Mouse (Mus musculus) mesoderm, embryonic 11.5 days (tissue): ENCODE measurements around the gene Dstn.
A peak's percentile ranks its signal among the peaks of the same experiment; 100 is the strongest.

Experiments used
- DNase-seq: peaks from one replicate; pipeline ENCODE4 v3.0.0-alpha.2; 2012; ENCODE audit warnings: low read depth, low spot score

Dstn gene

GRCm38 (mm10) chr2:143914760-143915599 is at the start of gene Dstn:
Dstn (plus strand) TSS chr2:143915320.
- DNase-seq: peak; percentile 96

GRCm38 (mm10) chr2:143867326-143867725 is 47.8 kb upstream of the Dstn start:
- peak; percentile 84 for DNase-seq

- no peak for DNase-seq
Measured at GRCm38 (mm10) chr2:143870936-143871688, 44.0 kb upstream of the Dstn start.

- DNase-seq: no peak
Measured at GRCm38 (mm10) chr2:143876026-143876425, 39.1 kb upstream of the Dstn start.

DNA sequence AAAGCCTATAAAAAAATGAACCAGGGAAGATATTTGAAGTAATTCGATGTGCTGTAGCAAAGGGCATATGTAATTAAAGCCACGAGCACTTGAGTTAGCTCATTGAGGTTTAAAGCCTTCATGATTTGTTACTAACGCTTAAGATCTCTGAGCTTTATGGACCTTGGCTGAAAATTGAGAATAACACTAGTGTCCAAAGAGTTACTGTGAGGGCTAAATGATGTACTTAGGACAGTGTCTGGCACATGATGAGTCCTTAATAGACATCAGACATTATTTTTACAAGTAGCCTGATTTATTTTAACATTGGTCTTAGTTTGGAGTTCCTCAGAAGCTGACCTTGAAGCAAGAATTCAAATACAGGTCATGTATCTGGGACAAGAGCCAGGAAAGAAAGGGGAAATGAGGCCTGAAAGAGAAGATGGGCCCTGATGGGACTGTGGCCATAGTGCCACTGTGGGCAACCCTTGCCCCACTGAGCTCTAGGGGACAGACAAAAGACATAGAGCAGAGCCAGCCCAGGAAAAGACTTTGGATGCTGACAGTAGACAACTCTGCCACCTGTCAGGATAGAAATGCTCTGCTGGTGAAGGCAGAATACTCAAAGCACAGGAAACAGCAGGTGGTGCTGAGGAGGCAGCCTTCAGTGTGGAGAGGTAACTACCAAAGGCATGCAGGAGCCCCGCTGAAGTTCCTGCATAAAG is 38.0 kb upstream of the Dstn start:
- DNase-seq: no peak

DNA sequence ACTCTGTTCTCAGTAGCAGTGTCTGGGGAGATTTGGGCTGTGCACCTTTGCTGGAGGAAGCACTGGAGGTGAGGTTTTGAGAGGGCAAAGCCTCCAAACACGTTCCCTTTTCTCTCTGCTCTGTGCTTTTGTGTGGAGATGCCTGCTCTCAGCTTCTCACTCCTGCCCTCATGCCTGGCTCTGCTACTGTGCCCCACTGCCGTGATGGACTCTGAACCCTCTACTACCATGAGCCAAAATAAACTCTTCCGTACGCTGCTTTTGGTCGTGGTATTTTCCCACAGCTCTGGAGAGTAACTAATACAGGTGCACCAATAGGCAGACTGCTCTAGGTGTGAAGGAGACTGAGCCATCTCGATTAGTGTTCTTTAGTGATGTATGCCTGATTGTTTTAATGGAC is 35.8 kb upstream of the Dstn start:
- DNase-seq: no peak

DNA sequence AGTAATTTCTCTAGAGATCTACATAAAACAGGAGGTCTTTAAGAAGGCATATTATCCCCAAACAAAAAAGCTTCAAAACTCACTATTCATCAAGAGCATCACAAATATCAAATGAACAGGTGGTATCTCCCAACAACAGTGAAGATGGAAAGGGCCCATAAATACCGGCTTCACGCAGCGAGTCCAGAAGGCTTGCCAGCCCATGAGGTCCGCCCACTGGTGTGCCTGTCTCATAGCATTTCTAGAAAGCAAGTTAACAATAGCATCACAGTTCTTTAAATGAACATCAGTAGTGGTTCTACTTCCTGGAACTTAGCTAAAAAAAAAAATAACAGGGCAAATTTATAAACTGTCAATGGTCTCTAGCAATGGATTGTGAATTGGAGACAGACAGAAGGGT is 33.1 kb upstream of the Dstn start:
- DNase-seq: no peak

GRCm38 (mm10) chr2:143882606-143883288 is 32.4 kb upstream of the Dstn start:
- DNase-seq: no peak

DNA sequence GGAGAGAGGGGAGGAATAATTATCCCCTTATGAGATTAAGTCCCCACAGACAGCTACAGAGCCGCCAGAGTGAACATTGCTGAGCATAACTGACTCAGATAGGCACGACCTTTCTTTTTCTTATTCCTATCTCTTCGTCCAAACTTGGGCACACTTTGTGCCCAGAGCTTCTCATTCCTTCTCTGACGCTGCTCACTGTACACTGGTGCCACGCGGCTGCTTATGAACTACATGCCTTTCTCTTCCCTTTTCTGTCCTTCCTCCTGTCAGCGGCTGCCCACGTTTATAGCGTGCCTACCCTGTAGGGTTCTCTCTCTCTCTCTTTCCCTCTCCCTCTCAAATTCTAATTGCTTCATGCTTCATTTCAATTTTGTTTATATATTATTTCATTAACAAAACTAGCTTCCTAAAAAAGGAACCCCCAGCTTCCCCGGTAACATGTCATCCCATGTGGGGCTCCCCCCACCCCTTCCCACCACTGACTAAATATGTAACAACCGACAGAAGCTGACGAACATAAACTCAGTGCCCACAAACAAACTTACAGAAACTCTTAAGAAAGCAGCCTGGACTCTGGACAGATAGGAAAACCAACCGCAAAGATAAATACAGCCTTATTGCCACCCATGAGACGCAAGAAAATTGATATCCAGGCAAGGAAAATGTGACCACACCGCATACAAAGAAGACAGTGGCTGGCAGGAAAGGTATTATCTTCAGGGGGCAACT is 25.8 kb upstream of the Dstn start:
- DNase-seq: no peak

DNA sequence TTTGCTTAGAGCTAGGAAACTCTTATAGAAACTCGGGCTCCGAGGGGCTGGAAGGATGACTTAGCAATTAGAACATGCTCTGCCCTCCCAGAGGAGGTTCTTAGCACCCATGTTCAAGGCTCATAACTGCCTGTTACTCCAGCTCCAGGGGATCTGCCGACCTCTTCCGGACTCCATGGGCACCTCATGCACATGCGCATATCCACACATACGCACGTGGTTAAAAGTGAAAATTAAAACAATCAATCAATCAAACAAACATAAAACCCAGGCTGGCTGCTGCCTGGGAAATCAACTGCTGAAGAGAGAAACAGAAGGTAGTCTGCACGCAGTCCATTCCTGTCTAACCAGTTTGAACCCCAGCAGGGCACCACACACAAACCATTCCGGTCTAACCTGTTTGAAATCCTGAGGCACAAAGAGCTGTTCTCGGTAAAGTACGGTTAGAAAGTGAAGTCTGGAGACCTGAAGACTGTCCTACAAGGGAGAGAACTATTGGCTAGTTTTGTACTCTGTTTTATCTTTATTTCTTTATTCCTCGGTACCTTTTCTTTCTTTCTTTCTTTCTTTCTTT is 25.2 kb upstream of the Dstn start:
- no peak for DNase-seq

DNA sequence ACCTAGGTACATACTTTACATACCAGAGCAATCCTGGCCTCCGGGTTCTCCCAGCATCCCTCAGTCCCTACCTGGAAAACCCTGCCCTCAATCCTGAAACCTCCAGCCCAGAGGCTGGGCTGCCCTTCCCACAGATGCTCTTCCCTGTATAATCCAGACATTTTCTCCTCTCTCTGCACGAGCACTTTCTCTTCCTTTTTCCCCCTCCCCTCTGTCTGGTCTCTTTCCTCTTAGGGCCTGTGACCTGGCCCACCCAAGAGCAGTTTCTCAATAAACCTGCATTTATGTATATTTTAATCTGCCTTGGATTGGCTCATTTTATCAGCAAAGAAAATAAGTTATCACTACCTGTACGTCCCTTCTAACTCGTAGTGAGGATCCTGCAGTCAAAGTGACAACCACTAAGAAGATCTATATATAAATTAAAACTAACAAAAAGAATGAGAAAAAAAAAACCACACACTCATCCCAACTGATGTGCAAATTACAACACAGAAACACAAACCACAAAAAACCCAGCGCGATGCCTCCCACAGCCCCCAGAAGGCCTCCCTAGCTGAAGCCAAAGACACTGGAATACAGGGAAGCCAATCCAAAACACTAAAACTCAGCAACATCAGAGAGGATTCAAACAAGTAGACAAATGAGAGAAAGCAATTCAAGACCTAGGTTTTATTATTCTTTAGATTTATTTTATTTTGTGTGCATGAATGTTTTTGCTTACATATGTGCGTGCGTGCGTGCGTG is 23.6 kb upstream of the Dstn start:
- DNase-seq: no peak

DNA sequence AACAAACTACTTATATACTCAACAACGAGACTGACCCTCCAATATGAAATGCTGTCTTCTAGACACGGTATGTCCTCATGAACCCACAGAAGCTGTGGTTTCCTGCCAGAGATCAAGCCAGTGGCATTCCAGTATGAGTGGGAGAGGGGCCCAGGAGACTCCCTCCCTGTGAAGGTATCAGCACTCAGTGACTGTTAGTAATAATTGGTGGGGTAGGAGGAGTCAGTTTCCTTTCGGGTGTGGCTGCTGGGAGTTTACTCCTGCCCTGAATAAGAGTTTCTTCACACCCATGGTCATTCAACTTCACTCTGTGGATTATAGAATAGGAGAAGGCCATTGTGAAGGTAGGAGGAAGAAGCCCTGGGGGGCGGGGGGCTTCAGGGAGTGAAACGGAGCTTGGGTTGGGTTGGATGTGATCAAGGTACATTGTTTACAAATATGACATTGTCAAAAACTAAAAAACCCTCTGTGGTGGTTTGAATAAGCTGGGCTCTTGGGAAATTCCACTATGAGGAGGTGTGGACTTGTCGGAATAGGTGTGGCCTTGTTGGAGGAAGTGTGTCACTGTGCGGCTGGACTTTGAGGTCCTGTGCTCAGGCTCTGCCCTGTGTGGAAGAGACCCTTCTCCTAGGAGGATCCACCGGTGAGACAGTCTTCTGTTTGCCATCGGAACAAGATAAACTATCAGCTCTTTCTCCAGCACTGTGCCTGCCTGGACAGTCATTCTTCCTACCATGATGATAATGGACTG is 15.5 kb upstream of the Dstn start:
- no peak for DNase-seq

DNA sequence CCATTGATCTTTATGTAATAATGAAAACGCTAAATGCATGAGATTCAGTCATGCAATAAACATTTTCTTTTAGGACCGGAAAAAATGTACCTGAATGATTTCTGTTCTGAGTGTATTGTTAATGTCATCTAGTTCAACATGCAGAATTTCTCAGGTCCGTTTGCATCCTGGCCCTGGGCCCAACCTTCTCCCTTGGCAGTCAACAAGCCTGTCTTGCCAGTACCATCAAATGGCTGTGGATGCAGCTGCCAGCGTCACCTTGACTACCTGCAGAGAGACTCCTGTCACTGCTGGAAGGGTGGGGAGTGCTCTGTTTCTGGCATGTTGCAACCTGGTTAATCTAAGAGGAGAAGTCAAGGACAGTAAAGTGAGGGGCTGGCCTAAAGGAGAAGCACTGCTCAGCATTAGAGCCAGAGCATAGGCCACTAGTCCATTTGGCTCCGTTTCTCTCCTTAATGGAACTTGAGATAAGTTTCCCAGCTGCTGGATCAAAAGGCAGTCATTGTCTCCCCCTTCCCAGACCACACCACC is 14.2 kb upstream of the Dstn start:
- no peak for DNase-seq

GRCm38 (mm10) chr2:143903376-143904045 is 11.6 kb upstream of the Dstn start:
- DNase-seq: no peak

- DNase-seq: no peak
Measured at GRCm38 (mm10) chr2:143904896-143905295, 10.2 kb upstream of the Dstn start.

GRCm38 (mm10) chr2:143909230-143909629 is 5.9 kb upstream of the Dstn start:
- no peak for DNase-seq

GRCm38 (mm10) chr2:143912199-143912598 is 2.9 kb upstream of the Dstn start:
- no peak for DNase-seq

DNA sequence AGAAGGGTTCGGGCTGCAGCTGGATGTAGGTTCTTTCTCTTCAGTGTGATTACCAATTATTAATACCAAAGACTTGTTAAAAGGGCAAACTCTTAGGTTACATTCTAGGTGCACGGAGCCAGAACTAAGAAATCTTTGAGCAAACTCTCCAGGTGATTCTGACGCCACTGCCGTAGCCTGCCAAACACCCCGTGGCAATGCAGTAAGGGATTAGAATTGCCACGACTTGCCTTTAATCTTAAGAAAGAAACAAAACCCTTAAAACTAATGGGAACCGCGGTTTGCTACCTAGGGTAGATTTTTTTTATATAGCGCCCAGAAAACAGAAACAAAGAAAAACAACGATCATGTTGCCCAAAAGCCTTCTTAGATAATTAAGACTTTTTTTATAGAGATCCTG is 899 bp upstream of the Dstn start:
- no peak for DNase-seq
